Mouse (Mus musculus): ENCODE measurements around the gene Dpp9. TPM values are rescaled to one million over a fixed set of nuclear protein-coding genes. Genes with fewer than 3 reads are reported as not detected.
A peak's percentile ranks its signal among the peaks of the same experiment; 100 is the strongest.

The Dpp9 gene
- total and polyA plus RNA-seq, 2 experiments from 2014 or later = 19.0 to 31.3 TPM

- Histone ChIP-seq H3K4me1 (ENCODE audit: insufficient read depth, low read length) (no peaks in the 10 kb centered on the region), H3K27ac (no peak overlapping the region), H3K9me3 (ENCODE audit: low read length) (no peaks in the 10 kb centered on the region), H3K27me3 (ENCODE audit: insufficient read depth, low read length) (no peaks in the 10 kb centered on the region), H3K9ac (replicated peaks; ENCODE audit: low read length) (no peak overlapping the region), H3K4me2 (ENCODE audit: low read depth, low read length) (no peak overlapping the region), H3K36me3 (ENCODE audit: insufficient read depth, low read length) (peaks cover 8% of the 10 kb centered on the region), H3K4me3 (ENCODE audit: low read length) (no peak overlapping the region)
- no peak for TF ChIP-seq CTCF (IDR thresholded peaks at IDR 0.05; ENCODE audit: low read depth)
- ATAC-seq = no peak
- DNase-seq (ENCODE audit: low spot score) = no peak
- WGBS = 88% methylated on average over 17 of the region's 17 CpGs
Measured at GRCm38 (mm10) chr17:56171881-56172280, 46.8 kb downstream of the Dpp9 start.

GRCm38 (mm10) chr17:56171456-56171855 lies 47.2 kb downstream of the Dpp9 start:
- no peak for TF ChIP-seq CTCF (IDR thresholded peaks at IDR 0.05; ENCODE audit: low read depth)
- peaks cover 4% of the 10 kb centered on the region for H3K36me3 ChIP-seq (ENCODE audit: insufficient read depth, low read length)
- H3K9ac ChIP-seq (replicated peaks; ENCODE audit: low read length) = no peak overlapping the region
- H3K9me3 ChIP-seq (ENCODE audit: low read length) = no peaks in the 10 kb centered on the region
- no peaks in the 10 kb centered on the region for H3K27me3 ChIP-seq (ENCODE audit: insufficient read depth, low read length)
- WGBS = 40% methylated on average over 9 of the region's 9 CpGs
- H3K4me1 ChIP-seq (ENCODE audit: insufficient read depth, low read length) = no peaks in the 10 kb centered on the region
- no peak overlapping the region for H3K4me2 ChIP-seq (ENCODE audit: low read depth, low read length)
- no peak overlapping the region for H3K4me3 ChIP-seq (ENCODE audit: low read length)
- DNase-seq (ENCODE audit: low spot score) = peak; percentile 51
- H3K27ac ChIP-seq = no peak overlapping the region
- no peak for ATAC-seq

GRCm38 (mm10) chr17:56170636-56171035 lies 48.1 kb downstream of the Dpp9 start:
- no peaks in the 10 kb centered on the region for H3K27me3 ChIP-seq (ENCODE audit: insufficient read depth, low read length)
- no peak overlapping the region for H3K9ac ChIP-seq (replicated peaks; ENCODE audit: low read length)
- WGBS = 13% methylated on average over 10 of the region's 10 CpGs
- peak overlapping the region; percentile 1; the same call in 1 of the 2 replicates for H3K27ac ChIP-seq
- no peak for TF ChIP-seq CTCF (IDR thresholded peaks at IDR 0.05; ENCODE audit: low read depth)
- ATAC-seq (peak; percentile 38; the same call in 1 of the 2 replicates), DNase-seq (ENCODE audit: low spot score) (peak; percentile 46)
- no peaks in the 10 kb centered on the region for H3K36me3 ChIP-seq (ENCODE audit: insufficient read depth, low read length)
- H3K4me3 ChIP-seq (ENCODE audit: low read length) = no peak overlapping the region
- no peak overlapping the region for H3K4me2 ChIP-seq (ENCODE audit: low read depth, low read length)
- peaks cover 3% of the 10 kb centered on the region; the same call in 1 of the 2 replicates for H3K4me1 ChIP-seq (ENCODE audit: insufficient read depth, low read length)
- no peaks in the 10 kb centered on the region for H3K9me3 ChIP-seq (ENCODE audit: low read length)

GRCm38 (mm10) chr17:56169830-56170229 lies 48.9 kb downstream of the Dpp9 start:
- no peak for TF ChIP-seq CTCF (IDR thresholded peaks at IDR 0.05; ENCODE audit: low read depth)
- H3K36me3 ChIP-seq (ENCODE audit: insufficient read depth, low read length) = no peaks in the 10 kb centered on the region
- no peak overlapping the region for H3K4me2 ChIP-seq (ENCODE audit: low read depth, low read length)
- DNase-seq (ENCODE audit: low spot score) (no peak), ATAC-seq (no peak)
- 62% methylated on average over 6 of the region's 6 CpGs for WGBS
- 0 out of 2 replicates have a peak overlapping the region, but pooled peaks have one; percentile 22 for H3K27ac ChIP-seq
- H3K4me3 ChIP-seq (ENCODE audit: low read length) = no peak overlapping the region
- no peak overlapping the region for H3K9ac ChIP-seq (replicated peaks; ENCODE audit: low read length)
- peaks cover 4% of the 10 kb centered on the region; the same call in 1 of the 2 replicates for H3K4me1 ChIP-seq (ENCODE audit: insufficient read depth, low read length)
- no peaks in the 10 kb centered on the region for H3K9me3 ChIP-seq (ENCODE audit: low read length)
- no peaks in the 10 kb centered on the region for H3K27me3 ChIP-seq (ENCODE audit: insufficient read depth, low read length)

GRCm38 (mm10) chr17:56165671-56166070 lies 53.0 kb downstream of the Dpp9 start:
- TF ChIP-seq CTCF (IDR thresholded peaks at IDR 0.05; ENCODE audit: low read depth) = no peak
- no peaks in the 10 kb centered on the region for H3K36me3 ChIP-seq (ENCODE audit: insufficient read depth, low read length)
- no peak overlapping the region for H3K4me3 ChIP-seq (ENCODE audit: low read length)
- H3K4me1 ChIP-seq (ENCODE audit: insufficient read depth, low read length) = peaks cover 12% of the 10 kb centered on the region
- no peak overlapping the region for H3K27ac ChIP-seq
- no peaks in the 10 kb centered on the region for H3K27me3 ChIP-seq (ENCODE audit: insufficient read depth, low read length)
- H3K9ac ChIP-seq (replicated peaks; ENCODE audit: low read length) = no peak overlapping the region
- no peaks in the 10 kb centered on the region for H3K9me3 ChIP-seq (ENCODE audit: low read length)
- DNase-seq (ENCODE audit: low spot score) (peak; percentile 30), ATAC-seq (no peak)
- H3K4me2 ChIP-seq (ENCODE audit: low read depth, low read length) = no peak overlapping the region
- WGBS = 29% methylated on average over 11 of the region's 11 CpGs

GRCm38 (mm10) chr17:56164510-56164909 lies 54.2 kb downstream of the Dpp9 start:
- ATAC-seq (no peak), DNase-seq (ENCODE audit: low spot score) (no peak)
- Histone ChIP-seq H3K27me3 (ENCODE audit: insufficient read depth, low read length) (no peaks in the 10 kb centered on the region), H3K4me1 (ENCODE audit: insufficient read depth, low read length) (peaks cover 12% of the 10 kb centered on the region), H3K36me3 (ENCODE audit: insufficient read depth, low read length) (no peaks in the 10 kb centered on the region), H3K27ac (no peak overlapping the region), H3K4me3 (ENCODE audit: low read length) (no peak overlapping the region), H3K9me3 (ENCODE audit: low read length) (no peaks in the 10 kb centered on the region), H3K9ac (replicated peaks; ENCODE audit: low read length) (no peak overlapping the region), H3K4me2 (ENCODE audit: low read depth, low read length) (no peak overlapping the region)
- WGBS = 55% methylated on average over 3 of the region's 3 CpGs
- TF ChIP-seq CTCF (IDR thresholded peaks at IDR 0.05; ENCODE audit: low read depth) = no peak

GRCm38 (mm10) chr17:56163523-56164102 lies 55.1 kb downstream of the Dpp9 start:
- H3K9ac ChIP-seq (replicated peaks; ENCODE audit: low read length) = no peak overlapping the region
- peaks cover 12% of the 10 kb centered on the region for H3K4me1 ChIP-seq (ENCODE audit: insufficient read depth, low read length)
- DNase-seq (ENCODE audit: low spot score) (no peak), ATAC-seq (no peak)
- TF ChIP-seq CTCF (IDR thresholded peaks at IDR 0.05; ENCODE audit: low read depth) = no peak
- H3K4me2 ChIP-seq (ENCODE audit: low read depth, low read length) = no peak overlapping the region; the same call in 1 of the 2 replicates
- H3K27me3 ChIP-seq (ENCODE audit: insufficient read depth, low read length) = no peaks in the 10 kb centered on the region
- no peak overlapping the region for H3K4me3 ChIP-seq (ENCODE audit: low read length)
- 80% methylated on average over 6 of the region's 6 CpGs for WGBS
- no peak overlapping the region for H3K27ac ChIP-seq
- no peaks in the 10 kb centered on the region for H3K9me3 ChIP-seq (ENCODE audit: low read length)
- H3K36me3 ChIP-seq (ENCODE audit: insufficient read depth, low read length) = no peaks in the 10 kb centered on the region

Data from hindbrain, postnatal 0 days (tissue).